Mouse (Mus musculus) NIH3T3 (cell line): Measurements from ENCODE around the gene Cmtm2a.
"Not testable (repeated sequence)": the region's sequence is repeated elsewhere in the genome, so short reads cannot be mapped to it uniquely, and the experiment has no call there.

Experiments used
- DNase-seq: peaks from one replicate; pipeline ENCODE4 v3.0.0-alpha.2; 2012; ENCODE audit warnings: low read depth

Gene Cmtm2a

DNA sequence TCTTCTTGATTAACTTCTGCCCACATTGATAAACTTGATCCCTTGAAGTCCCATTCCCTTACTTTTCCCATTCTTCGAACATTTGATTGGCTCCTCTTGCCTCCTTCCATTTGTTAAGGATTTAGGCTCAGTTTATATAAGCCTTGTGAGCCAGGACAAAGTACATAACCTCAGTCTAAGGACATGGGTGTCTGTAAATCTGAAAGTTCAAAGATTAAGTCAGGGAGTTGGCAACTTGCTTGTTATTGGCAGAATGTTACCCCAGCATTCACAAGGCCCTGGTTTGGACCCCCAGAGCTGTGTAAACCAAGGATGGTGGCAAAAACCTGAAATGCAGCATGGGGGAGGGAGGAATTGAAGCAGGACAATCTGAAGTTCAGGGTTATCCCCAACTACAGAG, 1.4 kb upstream of the Cmtm2a start:
- DNase-seq = no peak

DNA sequence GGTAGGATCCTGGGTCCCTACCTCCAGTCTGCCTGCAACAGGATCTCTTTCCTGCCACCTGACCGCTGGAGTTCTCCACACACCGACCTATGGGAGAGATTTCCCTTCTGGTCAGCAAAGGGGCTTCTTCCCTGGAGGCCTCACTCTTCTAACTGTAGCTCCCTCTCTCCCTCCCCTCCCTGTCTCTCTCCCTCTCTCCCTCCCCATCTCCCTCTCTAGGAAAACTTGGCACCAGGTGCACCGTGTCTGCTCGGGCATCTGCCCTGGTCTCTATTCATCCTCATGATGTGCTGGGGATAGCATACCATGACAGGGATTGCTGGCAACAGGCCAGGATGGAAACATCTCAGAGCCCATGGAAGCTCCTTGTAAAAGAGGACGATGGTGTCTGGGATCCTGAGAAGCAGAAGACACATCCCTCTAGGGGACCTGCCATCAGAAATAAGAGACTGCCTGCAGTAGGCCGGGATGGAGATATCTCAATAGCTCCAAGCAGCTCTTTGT, 24.0 kb downstream of the Cmtm2a start:
- no peak for DNase-seq

DNA sequence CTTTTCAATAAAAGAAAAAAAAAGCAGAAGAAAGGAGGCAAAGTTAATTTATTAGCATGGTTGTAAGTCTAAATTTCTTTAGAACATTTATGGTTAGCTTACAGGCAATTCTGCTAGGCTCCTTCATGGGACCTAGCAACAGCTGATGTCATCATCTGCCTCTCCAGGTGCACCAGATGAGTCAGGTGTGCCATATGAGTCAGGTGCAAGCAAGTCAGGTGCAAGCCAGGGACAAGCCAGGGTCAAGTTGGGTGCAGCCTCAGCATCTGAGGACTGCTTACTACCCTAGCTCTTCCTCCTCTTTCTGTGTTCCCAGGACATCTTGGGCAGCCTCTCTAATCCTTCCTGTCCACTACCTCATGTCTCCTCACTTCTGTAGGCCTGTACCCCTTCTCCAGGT, 24.6 kb downstream of the Cmtm2a start:
- DNase-seq = no peak

DNA sequence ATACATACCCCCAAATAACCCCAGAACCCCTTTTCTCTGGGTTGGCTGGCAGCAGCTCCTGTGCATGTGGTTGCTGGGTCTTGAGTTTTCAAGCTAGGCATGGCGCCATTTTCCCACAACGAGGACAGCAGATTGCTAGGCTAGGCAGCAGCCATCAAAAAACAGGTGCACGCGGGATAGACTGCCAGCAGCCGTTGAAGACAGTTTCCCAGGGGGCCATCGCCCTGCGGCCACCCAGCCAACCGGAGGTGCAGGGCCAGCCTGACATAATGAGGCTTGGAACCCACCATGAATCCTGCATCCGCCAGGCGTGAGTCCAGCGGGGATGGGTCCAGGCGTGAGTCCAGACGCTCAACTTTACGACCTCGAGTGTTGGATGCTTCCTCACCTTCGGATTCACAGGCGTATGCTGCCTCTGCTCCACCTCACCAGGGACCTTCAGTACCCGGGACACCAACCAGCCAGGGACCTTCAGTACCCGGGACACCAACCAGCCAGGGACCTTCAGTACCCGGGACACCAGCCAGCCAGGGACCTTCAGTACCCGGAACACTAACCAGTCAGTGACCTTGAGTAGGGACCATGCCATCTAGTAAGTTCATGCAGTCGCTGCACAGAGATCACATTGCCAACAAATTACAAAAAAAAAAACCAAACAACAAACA, 28.6 kb downstream of the Cmtm2a start:
- DNase-seq = not testable (repeated sequence)

DNA sequence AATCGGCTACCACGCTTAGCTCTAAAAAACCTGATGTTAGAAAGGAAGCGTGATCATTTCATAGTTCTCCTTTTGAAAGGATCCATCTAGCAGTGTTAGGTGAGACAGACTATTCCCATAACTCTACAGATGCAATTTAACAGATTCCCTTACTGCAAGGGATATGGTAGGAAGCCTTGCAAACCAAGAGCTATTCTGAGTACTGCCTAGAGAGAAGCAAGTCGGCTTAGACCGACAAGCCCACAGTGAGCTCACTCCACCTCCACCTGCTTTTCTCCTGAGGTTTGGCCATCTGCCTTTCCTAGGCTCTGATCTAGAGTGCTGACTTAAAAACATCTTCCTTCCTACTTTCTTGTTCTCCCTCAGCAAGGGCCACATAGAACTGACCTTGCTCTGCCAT, 31.2 kb downstream of the Cmtm2a start:
- not testable (repeated sequence) for DNase-seq

DNA sequence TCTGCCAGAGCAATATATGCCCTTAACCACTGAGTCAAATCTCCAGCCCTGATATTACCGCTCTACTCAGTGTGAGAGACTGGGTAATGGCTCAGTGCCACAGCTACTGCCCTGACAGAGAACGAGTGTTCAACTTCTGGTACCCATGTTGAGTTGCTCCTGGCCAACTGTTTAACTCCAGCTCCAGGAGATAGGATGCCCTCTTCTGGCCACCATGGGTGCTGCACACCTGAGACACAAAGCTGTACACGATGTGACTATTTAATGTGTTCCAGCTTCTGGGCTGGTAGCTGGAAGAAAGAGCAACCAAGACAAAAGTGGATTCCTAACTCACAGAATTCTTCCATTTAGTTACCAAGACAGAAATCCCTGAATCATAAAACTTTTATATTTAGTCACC, 40.0 kb downstream of the Cmtm2a start:
- DNase-seq = peak; percentile 33

DNA sequence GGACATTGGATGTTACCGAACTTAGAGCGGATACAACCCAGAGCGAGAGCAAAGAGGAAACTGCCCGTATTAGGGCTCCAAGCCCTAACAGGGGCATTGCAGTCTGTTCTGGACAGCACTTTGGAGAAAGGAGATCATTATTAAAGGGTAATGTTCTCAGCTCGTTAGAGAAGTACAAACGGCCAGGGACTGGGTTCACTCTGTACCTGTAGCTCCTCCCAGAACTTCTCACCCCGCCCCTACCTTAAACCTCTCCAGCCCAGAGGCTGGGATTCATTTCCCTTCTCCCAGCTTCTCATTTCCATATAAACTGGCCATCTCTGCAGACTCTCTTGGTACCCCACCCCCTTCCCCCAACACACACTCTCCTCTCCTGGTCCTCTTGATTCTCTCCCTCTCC, 41.5 kb downstream of the Cmtm2a start:
- DNase-seq = peak; percentile 28

DNA sequence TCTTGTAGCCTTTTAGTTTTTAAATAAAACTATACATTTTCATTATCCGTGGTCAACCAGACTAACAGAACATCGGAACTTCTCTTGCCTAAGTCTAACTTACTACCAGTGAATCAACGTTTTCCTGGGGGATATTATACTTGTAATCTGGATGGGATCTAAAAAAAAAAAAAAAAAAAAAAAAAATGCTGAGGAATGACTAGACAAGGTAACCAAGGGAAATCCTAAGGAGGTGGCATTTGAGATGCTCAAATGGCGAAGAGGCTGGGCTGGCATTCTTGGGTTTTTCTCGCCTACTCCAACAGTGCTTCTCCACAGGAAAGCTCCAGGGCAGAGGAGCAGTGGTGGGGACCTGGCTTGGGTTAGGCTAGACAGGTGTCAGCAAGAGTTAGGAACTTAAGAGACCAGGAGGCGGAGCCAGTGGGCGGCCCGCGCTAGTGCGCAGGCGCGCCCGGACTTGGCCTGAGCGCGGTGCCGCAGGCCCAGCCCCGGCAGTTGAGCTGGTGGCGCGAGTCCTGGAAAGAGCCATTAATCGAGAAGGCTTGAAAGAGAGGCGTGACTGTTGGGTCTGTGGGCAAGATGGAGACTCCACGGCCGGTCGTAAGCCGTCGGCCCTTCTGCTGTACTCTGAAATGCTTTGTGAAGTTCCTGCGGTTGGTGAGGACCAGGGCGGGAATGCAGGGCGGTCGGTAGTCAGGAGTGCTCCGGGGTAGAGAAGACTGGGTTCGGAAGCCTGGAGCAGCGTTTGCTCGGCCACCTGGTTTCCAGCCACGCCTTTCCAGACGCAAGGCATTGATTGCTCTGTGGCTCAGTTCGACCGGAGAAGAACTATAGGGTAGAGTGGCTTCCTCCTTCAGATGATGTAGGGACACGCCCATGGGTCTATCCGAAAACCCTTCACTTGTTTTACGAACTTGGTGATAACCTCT, 42.3 kb downstream of the Cmtm2a start, which contains the start of gene Cklf:
TSS of gene Cklf (plus strand) at position 423 of the 929 bp plus-strand sequence.
- DNase-seq = peak; percentile 97

DNA sequence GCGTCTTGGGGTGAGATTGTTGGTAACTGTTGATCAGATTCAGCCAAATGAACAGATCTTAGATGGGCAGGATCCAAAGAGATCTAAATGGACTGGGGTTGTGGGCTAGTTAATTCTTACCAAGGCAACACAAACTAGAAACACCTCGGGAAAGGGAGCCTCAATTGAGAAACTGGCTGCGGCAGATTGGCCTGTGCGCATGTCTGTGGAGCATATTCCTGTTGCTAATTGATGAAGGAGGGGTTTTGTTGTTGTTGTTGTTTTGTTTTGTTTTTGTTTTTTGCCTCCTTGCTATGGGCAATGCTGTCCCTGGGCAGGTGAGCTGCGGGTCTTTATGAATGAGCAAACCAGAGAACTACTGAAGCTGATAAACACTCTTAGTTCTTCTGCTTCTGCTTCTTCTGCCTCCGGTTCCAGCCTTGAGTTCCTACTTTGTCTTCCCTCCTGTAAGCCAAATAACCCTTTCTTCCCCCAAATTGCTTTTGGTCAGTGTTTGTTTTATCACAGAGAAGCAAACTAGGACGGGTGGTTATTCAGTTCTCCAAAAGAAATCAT, 43.5 kb downstream of the Cmtm2a start:
- DNase-seq = no peak

DNA sequence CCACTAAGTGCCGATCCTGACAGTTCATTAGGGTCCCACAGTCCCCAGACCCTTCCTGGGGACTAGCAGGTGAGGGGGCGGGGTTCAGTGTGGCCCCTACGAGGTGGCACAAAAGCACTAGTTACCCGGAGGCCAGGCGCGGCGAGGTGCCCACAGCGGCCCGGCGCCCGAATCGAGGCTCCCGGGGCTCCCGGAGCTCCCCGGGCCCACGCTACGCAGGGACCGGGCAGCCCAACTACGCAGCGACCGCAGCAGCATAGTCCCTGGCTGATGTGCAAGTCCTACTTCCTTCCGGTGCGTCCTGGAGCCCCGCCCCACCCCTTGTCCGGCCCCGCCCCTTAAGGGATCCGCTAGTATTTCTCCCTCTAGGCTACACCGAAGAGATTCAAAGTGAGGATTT, 44.7 kb downstream of the Cmtm2a start, which contains the start of gene Tk2:
TSS of gene Tk2 (minus strand) at position 283 of the 400 bp plus-strand sequence.
- peak; percentile 87 for DNase-seq

DNA sequence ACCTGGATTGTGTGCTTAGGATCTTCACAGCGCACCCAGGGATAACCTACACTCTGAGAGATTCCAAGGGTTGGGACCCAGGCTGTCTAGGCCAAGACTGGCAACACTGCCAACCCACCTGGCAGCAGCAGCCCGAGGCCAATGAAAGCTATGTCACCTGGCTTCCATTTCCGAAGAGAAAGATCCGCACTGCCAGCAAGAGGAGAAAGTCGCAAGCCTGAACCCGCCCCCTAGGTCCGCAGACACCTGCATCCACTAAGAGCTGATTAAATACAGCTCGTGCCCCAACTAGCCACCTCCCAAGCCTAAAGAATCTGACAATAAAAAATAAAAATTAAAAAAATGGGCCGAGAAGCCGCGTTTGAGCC, 45.1 kb downstream of the Cmtm2a start:
- peak; percentile 25 for DNase-seq

DNA sequence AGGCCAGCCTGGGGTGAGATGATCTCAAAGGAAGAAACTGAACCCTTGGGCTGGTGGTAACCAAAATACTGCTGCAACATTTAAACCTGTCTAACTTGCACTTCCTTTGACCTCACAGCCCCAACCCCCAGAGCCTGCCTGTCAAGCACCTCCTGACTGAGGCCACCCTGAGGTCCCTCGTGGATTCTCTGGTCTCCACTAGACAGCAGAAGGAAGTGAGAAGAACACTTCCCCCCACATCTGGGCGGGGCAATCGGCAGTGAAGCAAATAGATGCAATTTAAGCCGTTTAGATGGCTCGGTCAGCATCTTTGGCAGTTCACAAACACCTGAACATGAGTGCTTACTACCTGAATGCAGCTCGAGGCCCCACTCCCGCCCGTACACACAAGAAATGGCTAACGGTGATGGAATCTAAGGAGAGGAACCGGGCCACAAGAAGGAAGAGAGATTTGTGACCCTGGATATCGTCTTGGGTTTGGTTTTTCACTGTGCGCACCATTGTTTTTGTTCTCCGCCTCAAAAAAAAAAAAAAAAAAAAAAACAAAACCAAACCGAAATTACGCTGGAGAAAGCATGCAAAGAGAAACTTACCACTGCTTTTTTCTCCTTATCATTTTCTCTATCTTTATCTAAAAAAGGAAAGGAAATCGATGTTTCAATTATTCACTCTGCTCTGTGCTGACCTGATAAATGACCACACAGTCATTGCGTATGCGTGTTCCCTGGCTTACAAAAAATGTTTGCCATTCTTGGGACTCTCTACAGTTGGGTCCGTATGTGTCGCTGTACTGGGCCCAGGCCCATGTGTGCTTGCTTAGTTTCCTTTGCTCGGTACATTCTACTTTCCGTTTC, 45.7 kb downstream of the Cmtm2a start:
- DNase-seq = no peak

DNA sequence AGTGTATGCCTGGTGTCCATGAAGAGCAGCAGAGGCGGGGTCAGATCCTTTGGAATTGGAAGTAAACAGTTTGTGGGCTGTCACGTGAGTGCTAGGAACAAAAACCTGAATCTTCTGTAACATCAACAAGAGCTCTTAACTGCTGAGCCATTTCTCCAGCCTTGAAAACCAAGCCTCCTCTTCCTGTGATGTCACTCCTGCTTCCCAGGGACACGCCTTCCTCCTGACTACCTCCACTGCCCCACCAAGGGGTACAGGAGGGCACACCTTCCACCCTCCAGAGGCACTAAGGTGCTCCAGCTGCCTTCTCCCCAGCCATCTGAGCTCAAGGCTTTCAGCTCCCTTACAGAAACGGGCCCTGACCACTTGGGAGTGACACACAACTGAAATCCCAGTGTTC, 46.4 kb downstream of the Cmtm2a start:
- no peak for DNase-seq

DNA sequence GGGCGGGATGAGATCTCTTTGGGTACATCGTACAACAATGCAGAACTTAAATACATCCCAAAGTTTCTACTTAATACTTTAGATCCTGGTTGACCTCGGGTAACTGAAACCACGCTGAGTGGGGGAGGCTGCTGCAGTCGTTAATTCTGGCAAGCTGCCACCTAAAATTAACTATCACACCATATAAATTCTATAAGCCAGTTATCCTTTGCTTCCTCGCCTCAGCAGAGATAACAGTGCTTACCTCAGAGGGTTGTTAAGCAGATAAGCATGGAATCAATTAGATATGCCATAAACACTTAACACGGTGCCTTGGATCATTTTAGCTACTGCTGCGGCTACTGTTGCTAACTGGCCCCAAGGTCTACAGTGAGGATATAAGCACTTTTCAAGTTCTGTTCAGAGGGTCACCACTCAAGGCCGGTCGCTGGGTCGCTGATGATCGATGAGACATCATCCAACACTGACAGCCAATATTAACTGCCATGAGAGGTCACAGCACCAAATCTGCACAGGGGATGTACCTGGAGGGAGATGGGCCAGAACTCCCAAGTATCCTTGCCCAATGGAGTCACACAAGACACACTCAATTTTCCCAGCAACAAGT, 50.8 kb downstream of the Cmtm2a start:
- no peak for DNase-seq

DNA sequence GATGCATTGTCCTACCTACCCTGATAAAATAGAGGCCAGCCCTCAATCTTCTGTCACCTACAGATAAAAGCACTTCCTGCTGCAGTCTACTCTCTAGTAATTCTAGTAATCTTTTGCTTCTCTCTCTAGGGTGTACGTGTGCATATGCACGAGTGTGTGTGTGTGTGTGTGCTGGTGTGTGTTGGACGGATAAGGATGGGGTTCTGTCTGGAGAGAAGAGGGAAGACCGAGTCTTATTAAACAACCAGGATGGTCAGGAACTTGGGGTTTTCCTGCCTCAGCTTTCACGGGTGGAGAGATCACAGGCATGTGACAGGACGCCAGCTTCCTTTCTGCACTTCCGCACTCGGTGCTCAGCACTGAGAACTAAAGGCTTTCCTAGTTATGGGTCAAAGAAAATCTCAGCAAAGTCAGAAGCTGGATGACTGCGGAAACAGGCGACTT, 53.5 kb downstream of the Cmtm2a start:
- DNase-seq = no peak

DNA sequence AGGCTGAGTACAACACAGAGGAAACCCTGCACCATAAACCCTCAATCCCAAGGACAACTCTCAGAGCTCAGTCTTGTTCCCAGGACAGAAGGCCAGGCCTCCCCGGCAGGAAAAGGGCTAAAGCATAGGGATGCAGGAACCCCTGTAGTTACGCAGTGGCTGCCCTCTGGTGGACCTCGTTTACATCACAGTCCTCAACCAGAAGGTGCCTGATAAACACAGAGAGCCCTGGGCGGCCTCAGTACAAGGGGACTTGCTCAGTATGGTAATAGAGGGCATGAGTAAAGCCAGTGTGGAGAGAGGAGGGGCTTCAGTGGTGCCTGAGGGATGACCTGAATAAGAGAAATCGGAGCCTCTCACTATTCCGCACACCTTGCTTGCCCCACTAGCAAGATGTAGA, 58.4 kb downstream of the Cmtm2a start:
- DNase-seq = peak; percentile 30

DNA sequence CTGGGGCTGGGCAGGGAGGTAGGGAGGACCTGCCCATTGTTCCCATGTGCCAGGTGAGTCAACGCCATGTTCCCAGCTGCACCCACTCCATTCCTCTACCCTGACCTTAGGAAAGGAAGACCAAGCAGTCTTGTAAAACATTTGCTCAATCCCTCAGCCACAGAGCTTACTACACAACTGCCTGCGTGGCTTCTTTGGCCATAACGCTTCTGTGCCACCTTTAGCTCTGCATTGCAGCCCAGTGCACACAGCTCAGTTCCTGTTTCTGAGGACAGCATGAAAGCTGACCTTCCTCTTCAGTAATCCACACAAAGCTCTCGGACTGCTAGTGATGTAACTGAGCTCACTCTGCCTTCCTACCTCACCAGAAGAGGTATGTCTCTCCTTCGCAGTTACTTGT, 60.1 kb downstream of the Cmtm2a start:
- DNase-seq = no peak

DNA sequence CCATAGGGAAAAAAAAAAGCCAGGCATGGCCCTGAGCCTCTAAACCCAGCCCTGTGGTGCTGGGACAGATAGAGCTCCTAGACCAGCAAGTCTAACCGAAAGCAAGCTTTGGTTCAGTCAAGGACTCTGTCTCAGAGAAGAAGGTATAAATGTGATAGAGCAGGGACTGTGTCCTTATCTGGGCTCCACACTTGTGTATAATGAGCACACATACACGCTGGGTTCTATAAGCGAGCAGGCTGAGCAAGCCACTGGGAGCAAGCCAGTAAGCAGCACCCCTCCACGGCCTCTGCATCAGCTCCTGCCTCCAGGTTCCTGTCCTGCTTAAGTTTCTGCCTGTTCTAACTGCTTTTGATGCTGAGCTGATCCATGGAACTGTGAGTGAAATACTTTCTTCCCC, 60.9 kb downstream of the Cmtm2a start:
- no peak for DNase-seq
